Mouse (Mus musculus) neural tube, embryonic 15.5 days (tissue): ENCODE measurements around the gene Gm4871. TPM values are rescaled to one million over a fixed set of nuclear protein-coding genes. Genes with fewer than 3 reads are reported as not detected.
"Not testable (repeated sequence)": the region's sequence is repeated elsewhere in the genome, so short reads cannot be mapped to it uniquely, and the experiment has no call there.

Source experiments
- ATAC-seq: fragments of 200-750 bp; cut with Nextera tagmentation; 2 replicates; pipeline ENCODE4 v1.8.0; 2017; ENCODE audit warnings: mild to moderate bottlenecking, moderate TSS enrichment, moderate library complexity; ENCODE audit not compliant: low FRiP score
- H3K27ac ChIP-seq: fragments of 300-500 bp; sonication (generic); replicated peaks from 2 replicates; pipeline ENCODE4 v1.5.1; 2015; ENCODE audit warnings: mild to moderate bottlenecking, inconsistent platforms
- H3K27me3 ChIP-seq: fragments of 300-500 bp; sonication (generic); replicated peaks from 2 replicates; pipeline ENCODE4 v1.6.1; 2015; ENCODE audit warnings: inconsistent platforms
- H3K36me3 ChIP-seq: fragments of 300-500 bp; sonication (generic); 2 replicates; pipeline ENCODE4 v1.6.1; 2015; ENCODE audit warnings: inconsistent platforms
- H3K4me1 ChIP-seq: fragments of 300-500 bp; sonication (generic); 2 replicates; pipeline ENCODE4 v1.6.1; 2015; ENCODE audit warnings: inconsistent platforms
- H3K4me2 ChIP-seq: fragments of 300-500 bp; sonication (generic); 2 replicates; pipeline ENCODE4 v1.6.1; 2015; ENCODE audit warnings: inconsistent platforms, mild to moderate bottlenecking, moderate library complexity
- H3K4me3 ChIP-seq: fragments of 300-500 bp; sonication (generic); replicated peaks from 2 replicates; pipeline ENCODE4 v1.5.1; 2015; ENCODE audit warnings: mild to moderate bottlenecking, inconsistent platforms
- H3K9ac ChIP-seq: fragments of 300-500 bp; sonication (generic); replicated peaks from 2 replicates; pipeline ENCODE4 v1.6.1; 2015; ENCODE audit warnings: mild to moderate bottlenecking, inconsistent platforms
- H3K9me3 ChIP-seq: fragments of 300-500 bp; sonication (generic); replicated peaks from 2 replicates; pipeline ENCODE4 v1.6.1; 2016; ENCODE audit warnings: inconsistent platforms
- WGBS: fragments of 180-500 bp; shearing (Covaris S2); methylation state at CpG from one replicate; pipeline ENCODE4 v1.1.7; 2015; ENCODE audit warnings: mixed read lengths; 5-methylcytosine and 5-hydroxymethylcytosine counted together
- polyA plus RNA-seq: library from polyadenylated mRNA; unstranded; fragments of >200 nt; fragmentation: Nextera tagmentation; extraction: Ambion mirVana; gene quantifications from 2 replicates; pipeline ENCODE4 v1.2.1, GENCODE M21; 2015

Gm4871 gene
- polyA plus RNA-seq, 1 experiment from 2014 or later, result not detected

GRCm38 (mm10) chr5:145041628-145042027 is 9.1 kb upstream of the Gm4871 start:
- Histone ChIP-seq H3K36me3 (no peaks in the 10 kb centered on the region), H3K4me2 (no peak overlapping the region), H3K27me3 (no peaks in the 10 kb centered on the region), H3K27ac (no peak overlapping the region), H3K9me3 (no peaks in the 10 kb centered on the region), H3K4me3 (no peak overlapping the region), H3K4me1 (no peaks in the 10 kb centered on the region), H3K9ac (no peak overlapping the region)
- WGBS, result 45% methylated on average over 4 of the region's 4 CpGs
- no peak for ATAC-seq

DNA sequence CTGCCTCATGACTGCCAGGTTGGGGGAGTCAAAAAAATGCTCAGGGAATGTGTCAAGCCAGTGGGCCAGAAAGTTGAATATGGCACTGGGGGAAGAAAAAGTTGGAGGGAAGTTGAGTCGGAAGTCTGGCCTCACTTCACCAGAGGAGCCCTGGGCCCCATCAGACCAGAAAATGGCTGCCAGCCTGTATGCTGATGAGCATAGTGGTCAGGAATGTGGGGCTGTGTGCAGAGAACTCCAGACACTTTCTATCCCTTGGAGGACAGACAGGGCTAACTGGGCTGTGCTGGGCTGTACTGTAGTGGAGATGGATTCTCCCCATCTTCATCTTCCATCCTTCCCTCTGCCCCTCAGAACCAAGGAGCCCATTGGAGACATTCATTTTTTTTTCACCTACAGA is 2.1 kb downstream of the Gm4871 start:
- not testable (repeated sequence) for H3K27ac ChIP-seq, H3K4me2 ChIP-seq, ATAC-seq, H3K4me3 ChIP-seq, H3K9me3 ChIP-seq, H3K9ac ChIP-seq, H3K36me3 ChIP-seq, H3K4me1 ChIP-seq, H3K27me3 ChIP-seq
- WGBS, result 100% methylated on average over 1 of the region's 1 CpGs

DNA sequence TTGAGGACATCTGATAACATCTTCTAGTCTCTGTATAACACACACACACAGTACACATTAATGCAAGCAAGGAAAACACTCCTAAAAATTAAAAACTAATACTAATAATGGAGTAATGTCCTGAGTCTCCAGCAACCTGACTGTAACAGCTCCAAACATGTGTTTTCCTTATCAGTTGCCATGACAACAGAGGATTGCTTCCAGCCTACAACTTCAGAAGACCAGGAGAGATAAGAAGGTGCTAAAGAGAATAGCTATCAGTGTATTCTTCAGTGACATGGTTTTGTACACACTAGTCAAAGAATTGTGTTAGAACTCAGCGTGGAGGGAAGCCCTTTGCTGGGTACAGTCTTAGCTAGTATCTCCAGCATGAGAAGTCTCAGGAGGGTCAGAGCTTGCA is 11.8 kb downstream of the Gm4871 start:
- not testable (repeated sequence) for H3K4me3 ChIP-seq, H3K27me3 ChIP-seq, H3K36me3 ChIP-seq, H3K27ac ChIP-seq, H3K9ac ChIP-seq, H3K4me1 ChIP-seq, H3K9me3 ChIP-seq, H3K4me2 ChIP-seq, ATAC-seq
- WGBS, result 81% methylated on average over 1 of the region's 1 CpGs

DNA sequence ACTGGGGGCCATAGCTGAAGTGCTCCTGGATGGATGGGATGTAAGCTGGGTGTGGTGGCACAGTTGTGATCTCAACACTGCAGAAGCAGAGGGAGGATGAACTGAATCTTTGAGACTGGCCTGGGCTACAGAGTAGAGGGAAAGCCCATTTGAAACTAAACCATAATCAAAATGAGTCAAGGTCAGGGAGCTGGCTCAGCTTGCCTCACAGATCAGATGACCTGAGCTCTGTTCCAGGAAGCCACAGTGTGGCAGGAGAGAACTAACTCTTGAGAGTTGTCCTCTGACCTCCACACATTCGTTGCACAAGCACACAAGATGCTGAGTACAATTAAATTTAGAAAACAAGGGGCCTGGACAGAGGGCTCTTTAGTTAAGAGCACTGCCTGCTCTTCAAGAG is 12.3 kb downstream of the Gm4871 start:
- not testable (repeated sequence) for H3K27ac ChIP-seq, H3K36me3 ChIP-seq, ATAC-seq, H3K4me2 ChIP-seq, H3K27me3 ChIP-seq, H3K9me3 ChIP-seq, H3K9ac ChIP-seq, H3K4me1 ChIP-seq, H3K4me3 ChIP-seq
- WGBS, result 42% methylated on average over 1 of the region's 1 CpGs

DNA sequence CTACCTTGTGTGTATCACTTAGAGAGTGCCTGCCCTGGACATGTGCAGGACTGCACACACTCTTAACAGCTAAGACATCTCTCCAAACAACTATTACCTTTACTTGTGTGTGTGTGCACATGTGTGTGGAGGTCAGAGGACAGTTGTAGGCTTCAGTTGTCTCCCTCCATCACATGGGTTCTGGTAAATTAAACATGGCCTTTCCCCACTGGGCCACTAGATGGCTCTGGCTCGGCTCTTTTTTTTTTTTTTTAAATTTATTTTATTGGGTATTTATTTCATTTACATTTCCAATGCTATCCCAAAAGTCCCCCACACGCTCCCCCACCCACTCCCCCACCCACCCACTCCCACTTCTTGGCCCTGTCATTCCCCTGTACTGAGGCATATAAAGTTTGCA is 15.8 kb downstream of the Gm4871 start:
- not testable (repeated sequence) for ATAC-seq, H3K9ac ChIP-seq, H3K4me1 ChIP-seq, H3K27me3 ChIP-seq, H3K36me3 ChIP-seq, H3K4me2 ChIP-seq, H3K9me3 ChIP-seq, H3K4me3 ChIP-seq, H3K27ac ChIP-seq
- 15% methylated on average over 2 of the region's 2 CpGs for WGBS

DNA sequence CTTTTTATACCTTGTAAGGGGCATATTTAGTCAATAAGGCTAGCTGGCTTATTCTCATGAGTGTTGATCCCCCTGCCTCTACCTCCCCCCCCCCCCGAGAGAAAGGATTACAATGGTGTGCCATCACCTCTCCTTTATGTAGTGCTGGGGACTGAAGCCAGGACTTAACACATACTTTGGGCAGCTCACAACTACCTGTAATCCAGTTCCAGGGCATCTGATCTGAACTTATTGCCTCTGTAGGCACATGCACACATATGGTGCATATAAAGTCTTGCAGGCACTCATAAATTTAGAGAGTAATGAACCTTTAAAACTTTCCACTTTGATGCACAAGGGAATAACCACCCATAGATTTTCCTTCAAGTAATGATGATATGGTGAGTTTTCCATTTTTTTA is 18.3 kb downstream of the Gm4871 start:
- Histone ChIP-seq H3K36me3 (no peaks in the 10 kb centered on the region), H3K27me3 (no peaks in the 10 kb centered on the region), H3K4me3 (no peak overlapping the region), H3K4me1 (no peaks in the 10 kb centered on the region), H3K4me2 (no peak overlapping the region), H3K9ac (no peak overlapping the region), H3K27ac (no peak overlapping the region), H3K9me3 (no peaks in the 10 kb centered on the region)
- ATAC-seq, result no peak
- 95% methylated on average over 1 of the region's 1 CpGs for WGBS

- Histone ChIP-seq H3K9ac (no peak overlapping the region), H3K27ac (no peak overlapping the region), H3K4me3 (no peak overlapping the region), H3K4me1 (no peaks in the 10 kb centered on the region), H3K27me3 (no peaks in the 10 kb centered on the region), H3K9me3 (no peaks in the 10 kb centered on the region), H3K4me2 (no peak overlapping the region), H3K36me3 (no peaks in the 10 kb centered on the region)
- WGBS, result 93% methylated on average over 15 of the region's 15 CpGs
- ATAC-seq, result no peak
These were observed 23.5 kb downstream of the Gm4871 start for GRCm38 (mm10) chr5:145008878-145009659.

GRCm38 (mm10) chr5:145005596-145005995 is 27.0 kb downstream of the Gm4871 start:
- Histone ChIP-seq H3K27me3 (no peaks in the 10 kb centered on the region), H3K4me2 (no peak overlapping the region), H3K4me3 (no peak overlapping the region), H3K27ac (no peak overlapping the region), H3K9ac (no peak overlapping the region), H3K4me1 (no peaks in the 10 kb centered on the region), H3K9me3 (no peaks in the 10 kb centered on the region), H3K36me3 (no peaks in the 10 kb centered on the region)
- ATAC-seq, result no peak
- WGBS, result 81% methylated on average over 6 of the region's 6 CpGs

GRCm38 (mm10) chr5:145004495-145004894 is 28.1 kb downstream of the Gm4871 start:
- ATAC-seq, result no peak
- Histone ChIP-seq H3K4me3 (no peak overlapping the region), H3K27me3 (no peaks in the 10 kb centered on the region), H3K4me1 (no peaks in the 10 kb centered on the region), H3K9ac (no peak overlapping the region), H3K9me3 (no peaks in the 10 kb centered on the region), H3K4me2 (no peak overlapping the region), H3K27ac (no peak overlapping the region), H3K36me3 (no peaks in the 10 kb centered on the region)
- 92% methylated on average over 9 of the region's 9 CpGs for WGBS

DNA sequence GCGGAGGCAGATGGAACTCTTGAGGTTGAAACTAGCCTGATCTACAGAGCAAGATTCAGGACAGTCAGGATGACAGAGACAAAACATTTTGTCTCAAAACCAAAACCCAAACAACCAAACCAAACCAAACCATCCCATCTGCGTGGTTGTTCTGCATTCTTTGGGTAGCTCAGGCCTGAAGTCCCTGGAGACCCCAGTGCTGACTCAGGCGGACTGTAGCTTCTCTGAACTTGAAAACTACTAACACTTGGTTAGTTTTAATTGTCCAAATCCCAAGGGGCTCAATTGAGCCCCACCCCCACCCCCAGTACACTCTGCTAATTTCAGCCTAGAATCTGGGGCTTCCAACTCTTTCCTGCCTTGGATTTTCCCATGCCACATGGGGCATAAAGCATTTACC is 29.2 kb downstream of the Gm4871 start:
- H3K4me3 ChIP-seq, result no peak overlapping the region
- ATAC-seq, result no peak
- H3K9me3 ChIP-seq, result no peaks in the 10 kb centered on the region
- no peak overlapping the region for H3K27ac ChIP-seq
- no peaks in the 10 kb centered on the region for H3K27me3 ChIP-seq
- no peak overlapping the region for H3K4me2 ChIP-seq
- H3K36me3 ChIP-seq, result no peaks in the 10 kb centered on the region
- WGBS, result 84% methylated on average over 3 of the region's 3 CpGs
- no peak overlapping the region for H3K9ac ChIP-seq
- no peaks in the 10 kb centered on the region for H3K4me1 ChIP-seq

DNA sequence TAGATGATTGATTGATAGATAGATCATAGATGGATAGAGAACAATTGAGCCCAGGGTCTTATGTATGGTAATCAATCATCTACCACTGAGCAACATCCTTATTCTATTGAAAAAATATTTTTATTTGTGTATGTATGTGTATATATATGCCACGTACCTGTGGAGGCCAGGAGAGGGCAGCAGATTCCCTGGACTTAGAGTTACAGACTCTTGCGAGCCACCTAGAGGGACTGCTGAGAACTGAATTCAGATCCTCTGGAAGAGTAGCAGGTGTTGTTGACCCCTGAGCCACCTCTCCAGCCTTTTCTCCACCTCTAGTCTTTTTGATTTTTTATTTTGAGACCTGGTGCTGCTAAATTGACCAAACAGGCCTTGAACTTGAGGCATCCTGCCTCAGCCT is 34.1 kb downstream of the Gm4871 start:
- Histone ChIP-seq H3K4me1 (no peaks in the 10 kb centered on the region), H3K27me3 (no peaks in the 10 kb centered on the region), H3K4me2 (no peak overlapping the region), H3K36me3 (no peaks in the 10 kb centered on the region), H3K27ac (no peak overlapping the region), H3K9me3 (no peaks in the 10 kb centered on the region), H3K4me3 (no peak overlapping the region), H3K9ac (no peak overlapping the region)
- 47% methylated on average over 2 of the region's 2 CpGs for WGBS
- ATAC-seq, result no peak

- Histone ChIP-seq H3K27ac (no peak overlapping the region), H3K4me1 (no peaks in the 10 kb centered on the region), H3K4me2 (no peak overlapping the region), H3K9me3 (no peaks in the 10 kb centered on the region), H3K27me3 (no peaks in the 10 kb centered on the region), H3K9ac (no peak overlapping the region), H3K4me3 (no peak overlapping the region), H3K36me3 (no peaks in the 10 kb centered on the region)
- 76% methylated on average over 5 of the region's 5 CpGs for WGBS
- ATAC-seq, result no peak
These were observed 42.1 kb downstream of the Gm4871 start for GRCm38 (mm10) chr5:144990481-144990880.
